Comparison of ENCODE assay signal across 9 mouse cellular contexts in the genomic region with DNA sequence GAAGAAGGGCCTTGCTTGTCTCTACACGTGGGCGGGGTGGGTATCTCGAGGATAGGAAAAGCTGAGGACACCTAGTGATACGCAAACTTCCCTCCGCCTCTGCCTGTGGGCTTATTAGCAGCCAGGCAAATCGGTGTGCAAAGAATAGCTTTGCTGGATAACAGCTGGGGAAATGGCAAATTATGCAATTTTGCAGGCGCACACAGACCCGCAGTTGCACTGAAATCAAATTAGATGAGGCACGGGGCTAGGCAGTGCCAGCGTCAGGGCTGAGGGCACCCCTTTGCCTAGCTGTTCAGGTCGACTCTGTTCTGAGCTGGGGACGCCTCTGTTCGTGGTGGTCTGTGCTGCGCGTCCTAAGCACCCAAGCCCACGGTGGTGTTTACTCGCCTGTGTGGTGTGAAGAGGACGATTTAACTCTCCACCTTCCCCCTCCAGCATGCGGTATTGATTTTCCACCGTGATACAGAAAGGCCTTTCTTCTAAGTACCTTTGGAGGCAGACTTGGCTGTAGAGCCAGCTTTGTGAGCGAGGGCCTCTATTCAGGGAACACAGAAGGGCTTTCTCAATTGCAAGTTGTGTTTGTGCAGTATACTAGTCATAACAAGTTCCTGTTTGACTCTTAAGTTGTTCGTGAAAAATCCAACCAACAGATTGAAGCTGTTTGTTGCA. TPM values are rescaled to one million over a fixed set of nuclear protein-coding genes. Genes with fewer than 3 reads are reported as not detected.
DNase-seq lines count a peak whose midpoint lies in the region; ATAC-seq lines count a peak whose summit lies in the region.
"Had no signal": no experiment of that assay in that cellular context is flagged by ENCODE, and none has a peak within 500 bp of the region (broad histone marks: within the 10 kb centered on the region; RNA-seq: fewer than 3 reads in every experiment).

No protein-coding gene starts in this region.

- H3K4me2 ChIP-seq in kidney, embryonic 15.5 days, result peak overlapping the region; percentile 33; the same call in 1 of the 2 replicates
- H3K4me2 ChIP-seq in embryonic facial prominence, embryonic 12.5 days (replicated peaks), result peak overlapping the region; percentile 46
- peak overlapping the region; percentile 45 for H3K4me2 ChIP-seq in midbrain, embryonic 15.5 days

- H3K36me3 ChIP-seq in kidney, embryonic 15.5 days, result no peaks in the 10 kb centered on the region
- H3K36me3 ChIP-seq in embryonic facial prominence, embryonic 12.5 days, result no peaks in the 10 kb centered on the region
- no peaks in the 10 kb centered on the region for H3K36me3 ChIP-seq in midbrain, embryonic 15.5 days (replicated peaks)

- no peak for ATAC-seq in kidney, embryonic 15.5 days (replicated peaks; ENCODE audit: low FRiP score)
- ATAC-seq in embryonic facial prominence, embryonic 12.5 days (ENCODE audit: insufficient number of reproducible peaks, insufficient read depth, low FRiP score, low TSS enrichment), result peak; percentile 73; the same call in 1 of the 2 replicates
- ATAC-seq in midbrain, embryonic 15.5 days (replicated peaks), result peak; percentile 87
- no peak for ATAC-seq in granulocyte monocyte progenitor cell, adult 5-6 weeks (replicated peaks; ENCODE audit: poor library complexity, severe bottlenecking)

- DNase-seq in kidney, postnatal 14 days, result no peak
- DNase-seq in layer of hippocampus, adult 18-20 months (ENCODE audit: low spot score in 2 of 2), result peak; percentile 11 to 68
- DNase-seq in cerebellum, adult 9-10 months, result no peak
- no peak for DNase-seq in kidney, postnatal 36 days

- H3K27ac ChIP-seq in kidney, embryonic 15.5 days, result no peak overlapping the region
- H3K27ac ChIP-seq in embryonic facial prominence, embryonic 12.5 days, result 0 out of 2 replicates have a peak overlapping the region, but pooled peaks have one; percentile 37
- peak overlapping the region; percentile 40; the same call in 1 of the 2 replicates for H3K27ac ChIP-seq in midbrain, embryonic 15.5 days
- H3K27ac ChIP-seq: kidney, postnatal 0 days had no signal

- H3K9ac ChIP-seq in kidney, embryonic 15.5 days, result no peak overlapping the region
- 0 out of 2 replicates have a peak overlapping the region, but pooled peaks have one; percentile 1 for H3K9ac ChIP-seq in embryonic facial prominence, embryonic 12.5 days
- peak overlapping the region; percentile 21; the same call in 1 of the 2 replicates for H3K9ac ChIP-seq in midbrain, embryonic 15.5 days

- H3K27me3 ChIP-seq in kidney, embryonic 15.5 days, result no peaks in the 10 kb centered on the region
- no peaks in the 10 kb centered on the region for H3K27me3 ChIP-seq in embryonic facial prominence, embryonic 12.5 days
- no peaks in the 10 kb centered on the region for H3K27me3 ChIP-seq in midbrain, embryonic 15.5 days (replicated peaks)

- no peaks in the 10 kb centered on the region for H3K4me1 ChIP-seq in kidney, embryonic 15.5 days
- peaks cover 17% of the 10 kb centered on the region for H3K4me1 ChIP-seq in embryonic facial prominence, embryonic 12.5 days
- peaks cover 18% of the 10 kb centered on the region for H3K4me1 ChIP-seq in midbrain, embryonic 15.5 days

- H3K9me3 ChIP-seq in kidney, embryonic 15.5 days (replicated peaks), result no peaks in the 10 kb centered on the region
- no peaks in the 10 kb centered on the region for H3K9me3 ChIP-seq in embryonic facial prominence, embryonic 12.5 days
- H3K9me3 ChIP-seq in midbrain, embryonic 15.5 days, result no peaks in the 10 kb centered on the region

- 52% methylated on average over 22 of the region's 22 CpGs for WGBS in kidney, embryonic 15.5 days
- 16% methylated on average over 22 of the region's 22 CpGs for WGBS in embryonic facial prominence, embryonic 12.5 days
- 14% methylated on average over 22 of the region's 22 CpGs for WGBS in midbrain, embryonic 15.5 days

- no peak overlapping the region for H3K4me3 ChIP-seq in kidney, embryonic 15.5 days (replicated peaks)
- H3K4me3 ChIP-seq in embryonic facial prominence, embryonic 12.5 days, result peak overlapping the region; percentile 8
- peak overlapping the region; percentile 19 for H3K4me3 ChIP-seq in midbrain, embryonic 15.5 days

RNA-seq across cellular contexts. Expression of a gene that starts 19.4 kb away (rescaled TPM):
- not detected in 2 replicates for polyA plus RNA-seq in kidney, embryonic 15.5 days (2015; fragmentation: Nextera tagmentation; extraction: Ambion mirVana)
- polyA plus RNA-seq in embryonic facial prominence, embryonic 12.5 days (2016; fragmentation: Nextera tagmentation; extraction: Ambion mirVana), result not detected in 2 replicates
- not detected for total RNA-seq in layer of hippocampus, adult 18-20 months (2021)
- not detected in 2 replicates for polyA plus RNA-seq in midbrain, embryonic 15.5 days (2015; fragmentation: Nextera tagmentation; extraction: Ambion mirVana)
- total RNA-seq in granulocyte monocyte progenitor cell, adult 5-6 weeks (2014; fragmentation: Nextera tagmentation), result not detected in 2 replicates
- not detected in 2 replicates for total RNA-seq in granulocyte monocyte progenitor cell, adult 5-6 weeks (2017)
- polyA plus RNA-seq: kidney, postnatal 0 days had no signal

Comparison
In these comparisons a context has a peak if more than half of its experiments do, and no peak if none do; other contexts are left out.
1. ATAC-seq: peak in embryonic facial prominence, embryonic 12.5 days (single experiment) and midbrain, embryonic 15.5 days (single experiment); none in kidney, embryonic 15.5 days (single experiment) and granulocyte monocyte progenitor cell, adult 5-6 weeks (single experiment).
2. DNase-seq: peak in layer of hippocampus, adult 18-20 months (2 of 2); none in kidney, postnatal 14 days (single experiment), cerebellum, adult 9-10 months (single experiment) and kidney, postnatal 36 days (0 of 2).
3. Peak in every context shown above with its lines, with median percentiles within 50 percentile points of each other: H3K4me2 ChIP-seq.